In genomic region chr4:87611116-87611515, GRCm38 (mm10) we compare ENCODE assay signal across 16 mouse cellular contexts.
"Had no signal": no experiment of that assay in that cellular context is flagged by ENCODE, and none has a peak within 500 bp of the region (broad histone marks: within the 10 kb centered on the region; RNA-seq: fewer than 3 reads in every experiment).

No protein-coding gene starts in this region.

- H3K4me1 ChIP-seq: intestine, embryonic 15.5 days; limb, embryonic 10.5 days; limb, embryonic 13.5 days; liver, embryonic 12.5 days; liver, embryonic 15.5 days; lung, embryonic 15.5 days; megakaryocyte, embryonic 14.5 days; midbrain, embryonic 10.5 days; midbrain, embryonic 13.5 days had no signal

- H3K27me3 ChIP-seq: intestine, embryonic 15.5 days; limb, embryonic 13.5 days; liver, embryonic 12.5 days; liver, embryonic 15.5 days; lung, embryonic 15.5 days; megakaryocyte, embryonic 14.5 days; midbrain, embryonic 13.5 days had no signal

- DNase-seq: liver; lung, adult 18-20 months; lung, postnatal 10 days; lung, postnatal 36 days; thymus, adult 18-20 months; thymus, postnatal 14 days had no signal

- H3K27ac ChIP-seq: intestine, embryonic 15.5 days; kidney, postnatal 0 days; limb, embryonic 10.5 days; limb, embryonic 13.5 days; liver, embryonic 12.5 days; liver, embryonic 15.5 days; lung, embryonic 15.5 days; midbrain, embryonic 10.5 days; midbrain, embryonic 13.5 days had no signal

- H3K36me3 ChIP-seq: intestine, embryonic 15.5 days; limb, embryonic 10.5 days; limb, embryonic 13.5 days; liver, embryonic 12.5 days; liver, embryonic 15.5 days; lung, embryonic 15.5 days; midbrain, embryonic 10.5 days; midbrain, embryonic 13.5 days had no signal

- H3K4me3 ChIP-seq: intestine, embryonic 15.5 days; limb, embryonic 10.5 days; limb, embryonic 13.5 days; liver, embryonic 12.5 days; liver, embryonic 15.5 days; lung, embryonic 15.5 days; megakaryocyte, embryonic 14.5 days; midbrain, embryonic 10.5 days; midbrain, embryonic 13.5 days had no signal
